Mouse (Mus musculus) midbrain, embryonic 11.5 days (tissue): ENCODE measurements at regions not wholly inside any gene's neighbourhood (a gene's known extent, or its start where the extent isn't known, plus 50 kb on each side); places are given as distances from the start of the nearest gene placed in this dataset.

Experiments used
- ATAC-seq: fragments of 200-750 bp; cut with Nextera tagmentation; 2 replicates; pipeline ENCODE4 v1.8.0; 2017; ENCODE audit warnings: moderate TSS enrichment, moderate library complexity; ENCODE audit not compliant: low FRiP score
- DNase-seq: peaks from one replicate; pipeline ENCODE4 v3.0.0; 2015; ENCODE audit warnings: low spot score; ENCODE audit errors: missing footprints
- H3K27ac ChIP-seq: fragments of 300-500 bp; sonication (generic); 2 replicates; pipeline ENCODE4 v1.5.1; 2014; ENCODE audit warnings: low read depth, low read length
- H3K27me3 ChIP-seq: fragments of 300-500 bp; sonication (generic); 2 replicates; pipeline ENCODE4 v1.6.1; 2014; ENCODE audit warnings: mild to moderate bottlenecking, low read length, moderate library complexity, mixed read lengths; ENCODE audit not compliant: control insufficient read depth, insufficient read depth
- H3K36me3 ChIP-seq: fragments of 300-500 bp; sonication (generic); 2 replicates; pipeline ENCODE4 v1.6.1; 2014; ENCODE audit warnings: mild to moderate bottlenecking, low read length, moderate library complexity, mixed read lengths; ENCODE audit not compliant: control insufficient read depth, insufficient read depth
- H3K4me1 ChIP-seq: fragments of 300-500 bp; sonication (generic); 2 replicates; pipeline ENCODE4 v1.6.1; 2014; ENCODE audit warnings: low read length; ENCODE audit not compliant: control insufficient read depth, insufficient read depth
- H3K4me2 ChIP-seq: fragments of 300-500 bp; sonication (generic); 2 replicates; pipeline ENCODE4 v1.6.1; 2014; ENCODE audit warnings: mild to moderate bottlenecking, moderate library complexity
- H3K4me3 ChIP-seq: fragments of 300-500 bp; sonication (generic); 2 replicates; pipeline ENCODE4 v1.5.1; 2014; ENCODE audit warnings: low read depth, low read length
- H3K9ac ChIP-seq: fragments of 300-500 bp; sonication (generic); 2 replicates; pipeline ENCODE4 v1.6.1; 2014; ENCODE audit warnings: low read length
- H3K9me3 ChIP-seq: fragments of 300-500 bp; sonication (generic); 2 replicates; pipeline ENCODE4 v1.6.1; 2016; ENCODE audit warnings: low read length; ENCODE audit not compliant: control insufficient read depth
- WGBS: fragments of 180-500 bp; shearing (Covaris S2); extraction: QIAGEN DNeasy Blood & Tissue Kit; methylation state at CpG from one replicate; pipeline ENCODE4 v1.1.7; 2014; 5-methylcytosine and 5-hydroxymethylcytosine counted together

- H3K9me3 ChIP-seq: no peaks in the 10 kb centered on the region
- ATAC-seq (no peak), DNase-seq (no peak)
- H3K36me3 ChIP-seq: no peaks in the 10 kb centered on the region
- H3K9ac ChIP-seq: no peak overlapping the region
- no peak overlapping the region for H3K4me3 ChIP-seq
- H3K4me1 ChIP-seq: no peaks in the 10 kb centered on the region
- no peak overlapping the region for H3K27ac ChIP-seq
- H3K4me2 ChIP-seq: no peak overlapping the region
- no peaks in the 10 kb centered on the region for H3K27me3 ChIP-seq
- 81% methylated on average over 2 of the region's 2 CpGs for WGBS
Measured at GRCm38 (mm10) chr9:41517053-41517696, 355.7 kb upstream of the Ubash3b start.

GRCm38 (mm10) chr9:41515192-41515591 is 353.7 kb upstream of the Ubash3b start:
- H3K9ac ChIP-seq: no peak overlapping the region
- no peak for DNase-seq
- H3K4me3 ChIP-seq: no peak overlapping the region
- no peaks in the 10 kb centered on the region for H3K4me1 ChIP-seq
- ATAC-seq: no peak
- H3K9me3 ChIP-seq: no peaks in the 10 kb centered on the region
- no peak overlapping the region for H3K4me2 ChIP-seq
- H3K27me3 ChIP-seq: no peaks in the 10 kb centered on the region
- no peak overlapping the region for H3K27ac ChIP-seq
- no peaks in the 10 kb centered on the region for H3K36me3 ChIP-seq

- no peak overlapping the region for H3K4me2 ChIP-seq
- WGBS: 71% methylated on average over 1 of the region's 1 CpGs
- no peak overlapping the region for H3K9ac ChIP-seq
- H3K4me3 ChIP-seq: no peak overlapping the region
- H3K27ac ChIP-seq: no peak overlapping the region
- H3K27me3 ChIP-seq: no peaks in the 10 kb centered on the region
- no peak for DNase-seq
- no peaks in the 10 kb centered on the region for H3K9me3 ChIP-seq
- H3K36me3 ChIP-seq: no peaks in the 10 kb centered on the region
- no peak for ATAC-seq
- no peaks in the 10 kb centered on the region for H3K4me1 ChIP-seq
Measured at GRCm38 (mm10) chr9:41513701-41514100, 352.2 kb upstream of the Ubash3b start.

GRCm38 (mm10) chr9:41509597-41509996 is 348.1 kb upstream of the Ubash3b start:
- 87% methylated on average over 2 of the region's 2 CpGs for WGBS
- Histone ChIP-seq H3K27ac (no peak overlapping the region), H3K4me3 (no peak overlapping the region), H3K4me1 (no peaks in the 10 kb centered on the region), H3K9me3 (no peaks in the 10 kb centered on the region), H3K36me3 (no peaks in the 10 kb centered on the region; the same call in none of the 2 replicates), H3K27me3 (no peaks in the 10 kb centered on the region), H3K4me2 (no peak overlapping the region), H3K9ac (no peak overlapping the region)
- no peak for ATAC-seq
- no peak for DNase-seq

GRCm38 (mm10) chr9:41508746-41509145 is 347.2 kb upstream of the Ubash3b start:
- Histone ChIP-seq H3K9ac (no peak overlapping the region), H3K4me2 (no peak overlapping the region), H3K9me3 (no peaks in the 10 kb centered on the region), H3K27ac (no peak overlapping the region), H3K4me3 (no peak overlapping the region), H3K4me1 (no peaks in the 10 kb centered on the region), H3K36me3 (no peaks in the 10 kb centered on the region; the same call in none of the 2 replicates), H3K27me3 (no peaks in the 10 kb centered on the region)
- DNase-seq (no peak), ATAC-seq (no peak)
- 95% methylated on average over 5 of the region's 5 CpGs for WGBS

GRCm38 (mm10) chr9:41498326-41498725 is 336.8 kb upstream of the Ubash3b start:
- Histone ChIP-seq H3K4me2 (no peak overlapping the region), H3K9ac (no peak overlapping the region), H3K4me1 (no peaks in the 10 kb centered on the region), H3K27me3 (no peaks in the 10 kb centered on the region), H3K27ac (no peak overlapping the region), H3K4me3 (no peak overlapping the region), H3K36me3 (no peaks in the 10 kb centered on the region), H3K9me3 (no peaks in the 10 kb centered on the region)
- 88% methylated on average over 5 of the region's 5 CpGs for WGBS
- DNase-seq (no peak), ATAC-seq (no peak)

GRCm38 (mm10) chr9:41490112-41490511 is 328.6 kb upstream of the Ubash3b start:
- Histone ChIP-seq H3K4me2 (no peak overlapping the region), H3K9me3 (no peaks in the 10 kb centered on the region), H3K27me3 (no peaks in the 10 kb centered on the region), H3K4me1 (no peaks in the 10 kb centered on the region), H3K4me3 (no peak overlapping the region), H3K27ac (no peak overlapping the region), H3K9ac (no peak overlapping the region), H3K36me3 (no peaks in the 10 kb centered on the region)
- DNase-seq (no peak), ATAC-seq (no peak)
- 87% methylated on average over 3 of the region's 3 CpGs for WGBS

- Histone ChIP-seq H3K36me3 (no peaks in the 10 kb centered on the region), H3K9ac (no peak overlapping the region), H3K9me3 (no peaks in the 10 kb centered on the region), H3K27ac (no peak overlapping the region), H3K27me3 (no peaks in the 10 kb centered on the region), H3K4me3 (no peak overlapping the region), H3K4me2 (no peak overlapping the region), H3K4me1 (no peaks in the 10 kb centered on the region)
- ATAC-seq (no peak), DNase-seq (no peak)
- WGBS: 89% methylated on average over 2 of the region's 2 CpGs
Measured at GRCm38 (mm10) chr9:41488046-41488445, 326.5 kb upstream of the Ubash3b start.

GRCm38 (mm10) chr9:41483218-41483617 is 321.7 kb upstream of the Ubash3b start:
- Histone ChIP-seq H3K9ac (no peak overlapping the region), H3K27me3 (no peaks in the 10 kb centered on the region), H3K4me3 (no peak overlapping the region), H3K4me1 (peaks cover 1% of the 10 kb centered on the region; the same call in 1 of the 2 replicates), H3K36me3 (no peaks in the 10 kb centered on the region), H3K9me3 (no peaks in the 10 kb centered on the region), H3K4me2 (no peak overlapping the region), H3K27ac (no peak overlapping the region)
- DNase-seq (no peak), ATAC-seq (no peak)
- WGBS: 82% methylated on average over 3 of the region's 3 CpGs
